9 mouse cellular contexts compared by ENCODE assay signal in genomic region chr19:5809712-5810089, GRCm38 (mm10). TPM values are rescaled to one million over a fixed set of nuclear protein-coding genes. Genes with fewer than 3 reads are reported as not detected.
A peak's percentile ranks its signal among the peaks of the same experiment; 100 is the strongest.
DNase-seq lines count a peak whose midpoint lies in the region; ATAC-seq and TF ChIP-seq lines count a peak whose summit lies in the region.
"Had no signal": no experiment of that assay in that cellular context is flagged by ENCODE, and none has a peak within 500 bp of the region (broad histone marks: within the 10 kb centered on the region; RNA-seq: fewer than 3 reads in every experiment).

No protein-coding gene starts in this region.

- no peaks in the 10 kb centered on the region for H3K9me3 ChIP-seq in heart, embryonic 13.5 days
- H3K9me3 ChIP-seq in liver, postnatal 0 days (ENCODE audit: low read length): no peaks in the 10 kb centered on the region

- peak overlapping the region; percentile 89 for H3K27ac ChIP-seq in gastrocnemius, adult 2 months
- H3K27ac ChIP-seq in heart, embryonic 13.5 days (replicated peaks): peak overlapping the region; percentile 95
- H3K27ac ChIP-seq in liver, postnatal 0 days (ENCODE audit: low read depth): peak overlapping the region; percentile 72

- no peaks in the 10 kb centered on the region for H3K27me3 ChIP-seq in heart, embryonic 13.5 days (replicated peaks)
- no peaks in the 10 kb centered on the region for H3K27me3 ChIP-seq in liver, postnatal 0 days (ENCODE audit: insufficient read depth, low read length)

- H3K9ac ChIP-seq in heart, embryonic 13.5 days: peak overlapping the region; percentile 70
- no peak overlapping the region; the same call in 1 of the 2 replicates for H3K9ac ChIP-seq in liver, postnatal 0 days (replicated peaks)

- H3K4me1 ChIP-seq in heart, embryonic 13.5 days: peaks cover 91% of the 10 kb centered on the region
- H3K4me1 ChIP-seq in liver, postnatal 0 days (ENCODE audit: insufficient read depth): peaks cover 61% of the 10 kb centered on the region

- intact Hi-C loops in gastrocnemius, adult 2 months (cut with DNase I): no loop called here
- intact Hi-C loops in gastrocnemius, postnatal 36 days (cut with DNase I): no loop called here
- intact Hi-C loops in left cerebral cortex, postnatal 4 days (cut with DNase I): no loop called here

- TF ChIP-seq CTCF in gastrocnemius, adult 2 months (IDR thresholded peaks at IDR 0.05): no peak
- TF ChIP-seq CTCF in liver, postnatal 0 days (IDR thresholded peaks at IDR 0.05; ENCODE audit: low read depth): no peak

- no peak for ATAC-seq in heart, embryonic 13.5 days (ENCODE audit: extremely low read depth, insufficient number of reproducible peaks, low FRiP score, low TSS enrichment)
- no peak for ATAC-seq in liver, postnatal 0 days
- no peak for ATAC-seq in granulocyte monocyte progenitor cell, adult 5-6 weeks (replicated peaks; ENCODE audit: poor library complexity, severe bottlenecking)

- TF ChIP-seq EP300 in liver, postnatal 0 days (IDR thresholded peaks at IDR 0.05; ENCODE audit: low read depth): no peak

- DNase-seq in gastrocnemius, adult 2 months: peak; percentile 51
- DNase-seq in gastrocnemius, postnatal 36 days: no peak
- peak; percentile 93 for DNase-seq in ES-CJ7 (ENCODE audit: low read depth, low spot score)
- DNase-seq in liver, postnatal 0 days: no peak
- DNase-seq in left cerebral cortex, postnatal 4 days: no peak
- DNase-seq in ovary, postnatal 14 days (ENCODE audit: low spot score): no peak
- DNase-seq: cerebellum, postnatal 36 days had no signal

- H3K4me3 ChIP-seq in gastrocnemius, adult 2 months: peak overlapping the region; percentile 58
- no peak overlapping the region; the same call in 1 of the 2 replicates for H3K4me3 ChIP-seq in heart, embryonic 13.5 days
- H3K4me3 ChIP-seq in liver, postnatal 0 days (ENCODE audit: low read depth, low read length): no peak overlapping the region

- WGBS in heart, embryonic 13.5 days: 46% methylated on average over 7 of the region's 7 CpGs
- 78% methylated on average over 7 of the region's 7 CpGs for WGBS in liver, postnatal 0 days (ENCODE audit: insufficient replicate concordance)

- no peaks in the 10 kb centered on the region for H3K36me3 ChIP-seq in heart, embryonic 13.5 days
- no peaks in the 10 kb centered on the region for H3K36me3 ChIP-seq in liver, postnatal 0 days (replicated peaks; ENCODE audit: insufficient read depth, low read length)

- H3K4me2 ChIP-seq in heart, embryonic 13.5 days: peak overlapping the region; percentile 54
- no peak overlapping the region for H3K4me2 ChIP-seq in liver, postnatal 0 days (ENCODE audit: low read depth, low read length)

RNA-seq across cellular contexts. Expression of gene Scyl1, which starts 38.5 kb away (rescaled TPM):
- total RNA-seq in gastrocnemius, adult 2 months (2021): 10 to 100 TPM; 71.2 to 78.6 TPM
- 10 to 100 TPM; 70.8 to 71.1 TPM for total RNA-seq in gastrocnemius, postnatal 36 days (2021)
- 55.8 and 59.6 TPM in 2 replicates for polyA plus RNA-seq in heart, embryonic 13.5 days (2015; fragmentation: Nextera tagmentation; extraction: Ambion mirVana)
- polyA plus RNA-seq in liver, postnatal 0 days (2015; fragmentation: Nextera tagmentation; extraction: Ambion mirVana): 16.9 and 17.0 TPM in 2 replicates
- 40.9 and 47.7 TPM in 2 replicates for total RNA-seq in granulocyte monocyte progenitor cell, adult 5-6 weeks (2014; fragmentation: Nextera tagmentation)
- total RNA-seq in granulocyte monocyte progenitor cell, adult 5-6 weeks (2017): 22.8 and 23.3 TPM in 2 replicates
- 10 to 100 TPM; 81.7 to 81.8 TPM for total RNA-seq in left cerebral cortex, postnatal 4 days (2021)

Comparison
In these comparisons a context has a peak if more than half of its experiments do, and no peak if none do; other contexts are left out.
1. DNase-seq: peak in gastrocnemius, adult 2 months (single experiment) and ES-CJ7 (single experiment); none in gastrocnemius, postnatal 36 days (0 of 2), liver, postnatal 0 days (single experiment), left cerebral cortex, postnatal 4 days (single experiment) and ovary, postnatal 14 days (single experiment).
2. Peak in every context shown above with its lines, with median percentiles within 50 percentile points of each other: H3K27ac ChIP-seq.